Mouse (Mus musculus) small intestine, adult 2 months (tissue): Measurements from ENCODE around the gene Ptprj.

Source experiments
- CTCF ChIP-seq: fragments of 200-500 bp; IDR thresholded peaks from 2 replicates; pipeline ENCODE4 v1.5.1; 2012; ENCODE audit warnings: low read depth, mild to moderate bottlenecking, control low read depth, inconsistent platforms, low read length, moderate library complexity, mixed read lengths; ENCODE audit not compliant: insufficient replicate concordance, insufficient read length; ENCODE audit errors: extremely low read depth
- POLR2A ChIP-seq: fragments of 200-500 bp; IDR thresholded peaks from 2 replicates; pipeline ENCODE4 v1.6.1; 2012; ENCODE audit warnings: low read depth, mild to moderate bottlenecking, control low read depth, inconsistent platforms, low read length, moderate library complexity

DNA sequence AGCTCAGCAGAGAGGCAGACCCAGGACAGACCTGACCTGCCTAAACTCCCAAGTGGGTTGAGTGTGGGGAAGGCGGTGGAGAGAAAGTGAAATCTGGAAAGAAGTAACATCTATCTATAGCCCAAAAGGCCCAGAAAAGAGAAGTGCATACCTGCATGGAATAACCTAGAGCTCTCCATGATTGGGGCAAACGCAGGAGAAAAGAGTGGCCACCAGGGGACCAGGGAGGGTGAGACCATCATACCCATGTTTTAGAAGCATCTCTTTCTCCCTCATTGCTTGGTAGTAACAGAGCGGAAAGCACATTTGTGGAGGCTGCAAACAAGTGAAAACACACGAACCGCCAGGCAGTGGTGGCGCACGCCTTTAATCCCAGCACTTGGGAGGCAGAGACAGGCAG is 46.5 kb downstream of the Ptprj start:
- TF ChIP-seq POLR2A: no peak
- TF ChIP-seq CTCF: no peak
